Mouse (Mus musculus): ENCODE results near the gene Slc25a31. TPM values are rescaled to one million over a fixed set of nuclear protein-coding genes. Genes with fewer than 3 reads are reported as not detected.

The Slc25a31 gene
- polyA plus RNA-seq (2014; fragmentation: Illumina TruSeq; extraction: RNeasy Lipid Tissue Mini Kit (QIAGEN cat#74804); ENCODE audit: low read depth, low replicate concordance) = 0.92 TPM

GRCm38 (mm10) chr3:40708655-40709054, at the start of gene Slc25a31:
Gene Slc25a31, plus strand, starts transcription at chr3:40708855.

GRCm38 (mm10) chr3:40744024-40744835, 35.6 kb downstream of the Slc25a31 start, which contains the start of gene Hspa4l:
Gene Hspa4l, plus strand, starts transcription at chr3:40744495.

Other genes with a start within 250 kb of the Slc25a31 start
- gene Intu, start 177.6 kb upstream of the Slc25a31 start, polyA plus RNA-seq (2014; fragmentation: Illumina TruSeq; extraction: RNeasy Lipid Tissue Mini Kit (QIAGEN cat#74804); ENCODE audit: low read depth, low replicate concordance) = 3.9 TPM
- 28.8 TPM for gene Hspa4l, start 35.6 kb downstream of the Slc25a31 start, polyA plus RNA-seq (2014; fragmentation: Illumina TruSeq; extraction: RNeasy Lipid Tissue Mini Kit (QIAGEN cat#74804); ENCODE audit: low read depth, low replicate concordance)
- gene Plk4, start 91.2 kb downstream of the Slc25a31 start, polyA plus RNA-seq (2014; fragmentation: Illumina TruSeq; extraction: RNeasy Lipid Tissue Mini Kit (QIAGEN cat#74804); ENCODE audit: low read depth, low replicate concordance) = 4.5 TPM
- gene Mfsd8, start 138.0 kb downstream of the Slc25a31 start, polyA plus RNA-seq (2014; fragmentation: Illumina TruSeq; extraction: RNeasy Lipid Tissue Mini Kit (QIAGEN cat#74804); ENCODE audit: low read depth, low replicate concordance) = 11.0 TPM
- 4.8 TPM for gene Abhd18, start 138.1 kb downstream of the Slc25a31 start, polyA plus RNA-seq (2014; fragmentation: Illumina TruSeq; extraction: RNeasy Lipid Tissue Mini Kit (QIAGEN cat#74804); ENCODE audit: low read depth, low replicate concordance)
- 8.1 TPM for gene 1700034I23Rik, start 193.7 kb downstream of the Slc25a31 start, polyA plus RNA-seq (2014; fragmentation: Illumina TruSeq; extraction: RNeasy Lipid Tissue Mini Kit (QIAGEN cat#74804); ENCODE audit: low read depth, low replicate concordance)
- gene Larp1b, start 241.0 kb downstream of the Slc25a31 start, polyA plus RNA-seq (2014; fragmentation: Illumina TruSeq; extraction: RNeasy Lipid Tissue Mini Kit (QIAGEN cat#74804); ENCODE audit: low read depth, low replicate concordance) = 40.4 TPM

Measured in adipose tissue, adult 10 weeks (tissue).